Mouse (Mus musculus) megakaryocyte, embryonic 14.5 days (primary cell): Measurements from ENCODE around the gene Rnf8. TPM values are rescaled to one million over a fixed set of nuclear protein-coding genes. Genes with fewer than 3 reads are reported as not detected.
A peak's percentile ranks its signal among the peaks of the same experiment; 100 is the strongest.
"Not testable (repeated sequence)": the region's sequence is repeated elsewhere in the genome, so short reads cannot be mapped to it uniquely, and the experiment has no call there.

Source experiments
- H3K27me3 ChIP-seq: replicated peaks from 2 replicates; pipeline ENCODE3; 2012; ENCODE audit warnings: inconsistent platforms
- H3K36me3 ChIP-seq: replicated peaks from 2 replicates; pipeline ENCODE3; 2012; ENCODE audit warnings: low read length, inconsistent platforms, mixed read lengths
- H3K4me1 ChIP-seq: 2 replicates; pipeline ENCODE4 v1.6.1; 2012; ENCODE audit warnings: inconsistent platforms
- H3K4me3 ChIP-seq: replicated peaks from 2 replicates; pipeline ENCODE3; 2012; ENCODE audit warnings: moderate library complexity, mild to moderate bottlenecking, inconsistent platforms
- H3K9me3 ChIP-seq: 2 replicates; pipeline ENCODE4 v1.6.1; 2012; ENCODE audit warnings: inconsistent platforms
- FLI1 ChIP-seq: IDR thresholded peaks from 2 replicates; pipeline ENCODE4 v1.6.1; 2012; ENCODE audit warnings: low read length, inconsistent platforms, mixed read lengths
- GATA1 ChIP-seq: IDR thresholded peaks from 3 replicates; pipeline ENCODE4 v1.6.1; 2012; ENCODE audit warnings: mixed read lengths, low read length, inconsistent platforms, borderline replicate concordance
- polyA plus RNA-seq: library from polyadenylated mRNA; stranded (reverse); fragments of >175 nt; gene quantifications from 2 replicates; pipeline ENCODE4 v1.2.3, GENCODE M21; 2012; ENCODE audit warnings: low replicate concordance; ENCODE audit not compliant: insufficient read depth

Rnf8 gene
- polyA plus RNA-seq, 1 experiment: 8.0 TPM

DNA sequence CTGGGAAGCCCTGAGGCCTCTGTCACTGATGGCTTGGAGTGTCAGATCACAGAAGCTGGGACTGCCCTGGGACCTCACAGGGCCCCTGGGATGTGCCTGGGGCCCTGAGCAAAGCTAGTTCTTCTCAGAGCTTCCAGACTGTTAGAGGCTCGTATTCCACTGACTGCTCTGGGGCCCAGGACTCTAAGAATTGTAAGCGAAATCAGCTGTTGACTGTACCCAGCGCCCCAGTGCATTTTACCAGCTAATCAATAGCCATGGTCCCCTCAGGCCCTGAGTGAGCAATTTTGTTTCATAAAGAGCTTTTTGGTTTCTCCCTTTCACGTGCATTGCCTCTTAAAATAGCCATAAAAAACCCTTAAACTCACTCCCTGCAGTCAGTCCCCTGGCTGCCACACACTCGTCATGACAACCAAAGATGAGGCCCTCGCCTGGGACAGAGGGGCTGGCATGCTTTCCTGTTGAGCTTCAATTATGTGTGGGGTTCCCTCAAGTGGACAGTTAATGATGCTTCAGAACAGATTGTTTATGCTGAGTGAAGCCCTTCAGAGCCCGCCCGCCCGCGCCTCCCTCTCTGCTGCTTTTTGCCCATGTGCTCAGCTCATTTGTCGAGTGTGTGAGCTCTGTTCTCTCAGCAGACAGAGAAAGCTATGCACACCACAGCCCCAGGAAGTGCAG, 25.2 kb upstream of the Rnf8 start:
- TF ChIP-seq GATA1: no peak
- no peak for TF ChIP-seq FLI1
- no peaks in the 10 kb centered on the region for H3K9me3 ChIP-seq
- H3K27me3 ChIP-seq: peaks cover 2% of the 10 kb centered on the region
- peaks cover 20% of the 10 kb centered on the region for H3K4me1 ChIP-seq
- H3K4me3 ChIP-seq: no peak overlapping the region
- peaks cover 27% of the 10 kb centered on the region for H3K36me3 ChIP-seq

DNA sequence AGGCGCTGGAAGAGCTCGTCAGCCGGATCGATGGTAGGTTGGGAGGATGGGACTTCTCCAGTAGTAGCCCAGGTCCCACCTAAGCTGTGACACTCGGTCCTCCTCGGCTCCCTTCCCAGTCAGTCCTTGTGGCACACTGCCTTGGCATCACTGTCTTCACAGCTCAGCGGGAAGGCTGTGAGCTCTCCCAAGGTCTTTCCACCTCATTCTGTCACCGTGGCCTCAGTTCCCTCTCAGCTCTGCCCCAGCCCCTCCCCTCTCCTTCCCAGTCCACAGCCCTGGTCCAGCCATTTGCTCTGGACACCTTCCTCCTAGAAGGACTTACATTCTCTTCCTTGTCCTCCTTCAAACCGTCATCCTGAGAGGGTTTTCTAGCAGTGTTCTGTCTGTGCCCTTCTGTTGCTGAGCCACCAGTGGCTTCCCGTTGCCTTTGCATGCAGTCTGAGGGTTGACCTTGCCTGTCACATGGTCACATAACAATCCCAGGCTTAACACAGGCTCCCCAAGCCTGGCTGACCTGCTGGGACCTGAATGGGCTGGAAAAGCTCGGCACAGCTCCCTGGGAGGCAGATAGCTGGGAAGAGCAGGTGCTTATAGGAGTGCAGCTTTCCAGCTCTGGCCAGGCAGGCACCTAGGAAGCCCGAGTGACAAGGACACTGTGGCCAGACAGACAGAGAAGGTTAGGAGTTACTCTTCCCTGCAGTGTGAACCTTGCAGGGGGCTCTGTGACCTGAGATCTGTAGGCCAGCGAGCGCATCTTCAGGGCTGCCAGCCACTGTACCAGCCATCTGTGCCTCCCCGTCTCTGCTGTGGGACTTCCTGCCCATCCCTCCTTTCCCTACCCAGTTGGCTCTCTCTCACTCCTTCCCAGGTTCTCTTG, 18.5 kb upstream of the Rnf8 start:
- Histone ChIP-seq H3K4me3 (no peak overlapping the region), H3K4me1 (peaks cover 7% of the 10 kb centered on the region; the same call in 1 of the 2 replicates), H3K27me3 (no peaks in the 10 kb centered on the region), H3K9me3 (no peaks in the 10 kb centered on the region), H3K36me3 (peaks cover 66% of the 10 kb centered on the region)
- no peak for TF ChIP-seq FLI1
- no peak for TF ChIP-seq GATA1

DNA sequence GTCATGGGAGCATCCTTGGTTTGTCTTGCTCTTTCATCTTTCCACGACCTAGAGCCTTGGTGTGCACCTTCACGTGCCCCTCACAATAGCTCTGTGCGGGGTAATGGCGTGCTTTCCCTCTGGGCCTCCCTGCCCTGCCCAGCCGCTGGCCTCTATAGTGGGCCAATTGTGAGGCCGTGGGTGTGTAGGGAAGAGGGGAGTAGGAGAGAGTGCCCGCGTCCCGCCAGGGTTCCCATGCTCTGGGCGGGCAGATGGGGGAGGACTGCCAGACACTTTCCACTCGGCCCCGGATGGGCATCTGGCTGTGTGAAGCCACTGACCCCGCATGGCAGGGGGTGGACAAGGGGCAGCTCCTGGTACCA, 17.8 kb upstream of the Rnf8 start:
- Histone ChIP-seq H3K36me3 (peaks cover 64% of the 10 kb centered on the region), H3K9me3 (no peaks in the 10 kb centered on the region), H3K4me3 (no peak overlapping the region), H3K4me1 (peaks cover 11% of the 10 kb centered on the region), H3K27me3 (no peaks in the 10 kb centered on the region)
- TF ChIP-seq GATA1: no peak
- no peak for TF ChIP-seq FLI1

DNA sequence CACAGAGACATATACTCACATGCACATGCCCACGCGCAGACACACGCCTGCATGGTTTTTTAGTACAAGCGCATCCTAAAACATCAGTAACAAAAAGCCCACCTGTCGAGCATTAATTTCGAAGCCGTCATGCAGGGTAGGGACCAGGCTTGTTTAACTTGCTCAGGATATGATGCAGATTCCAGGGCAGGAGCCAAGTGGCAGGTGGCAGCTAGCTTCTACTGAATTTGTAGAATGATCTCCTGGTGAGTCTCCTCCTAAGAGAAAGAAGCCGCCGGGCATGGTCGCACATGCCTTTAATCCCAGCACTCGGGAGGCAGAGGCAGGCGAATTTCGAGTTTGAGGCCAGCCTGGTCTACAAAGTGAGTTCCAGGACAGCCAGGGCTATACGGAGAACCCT, 15.5 kb upstream of the Rnf8 start:
- Histone ChIP-seq H3K4me1 (peaks cover 15% of the 10 kb centered on the region), H3K9me3 (peaks cover 4% of the 10 kb centered on the region), H3K27me3 (no peaks in the 10 kb centered on the region), H3K4me3 (no peak overlapping the region), H3K36me3 (peaks cover 65% of the 10 kb centered on the region)
- TF ChIP-seq GATA1: no peak
- no peak for TF ChIP-seq FLI1

DNA sequence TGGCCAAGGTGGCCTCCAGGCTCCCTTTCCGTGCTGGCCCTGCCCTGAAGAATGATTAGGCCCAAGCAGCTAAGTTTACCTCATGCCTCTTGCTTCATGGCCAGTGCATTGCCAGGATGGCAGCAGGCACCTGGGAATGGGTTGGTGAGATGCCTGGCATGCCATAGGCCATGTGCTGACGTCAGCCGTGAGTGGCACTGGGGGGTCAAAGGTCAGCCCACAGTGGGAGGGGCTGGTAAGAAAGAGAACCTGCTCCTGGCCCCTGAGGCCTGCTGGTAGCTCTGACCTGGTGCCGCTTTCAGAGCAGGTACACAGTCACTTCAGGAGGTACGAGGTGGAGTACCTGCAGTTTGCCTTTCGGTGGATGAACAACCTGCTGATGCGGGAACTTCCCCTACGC, 15.1 kb upstream of the Rnf8 start:
- H3K27me3 ChIP-seq: no peaks in the 10 kb centered on the region
- H3K4me3 ChIP-seq: no peak overlapping the region
- H3K9me3 ChIP-seq: peaks cover 4% of the 10 kb centered on the region
- H3K36me3 ChIP-seq: peaks cover 62% of the 10 kb centered on the region
- peaks cover 15% of the 10 kb centered on the region for H3K4me1 ChIP-seq
- TF ChIP-seq FLI1: no peak
- TF ChIP-seq GATA1: no peak

DNA sequence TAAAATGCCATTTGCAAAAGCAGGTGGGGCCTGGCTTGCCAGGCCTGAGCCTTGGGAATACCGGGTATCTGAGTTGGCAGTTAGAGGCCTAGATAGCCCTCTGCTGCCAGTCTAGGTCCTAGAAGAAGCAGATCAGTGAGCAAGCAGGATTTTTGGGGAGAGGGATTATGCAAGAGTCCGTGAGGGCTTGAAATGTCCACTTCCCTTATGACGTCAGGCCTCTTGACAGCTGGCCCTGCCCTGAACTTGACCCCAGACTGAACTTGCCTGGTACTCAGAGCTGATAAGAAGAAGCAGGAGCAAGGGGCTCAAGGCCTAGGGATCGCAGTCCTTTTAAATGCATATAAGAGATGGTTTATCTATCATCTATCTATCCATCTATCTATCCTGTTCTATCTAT, 13.2 kb upstream of the Rnf8 start:
- H3K4me1 ChIP-seq: peaks cover 27% of the 10 kb centered on the region
- H3K36me3 ChIP-seq: peaks cover 58% of the 10 kb centered on the region
- H3K27me3 ChIP-seq: no peaks in the 10 kb centered on the region
- TF ChIP-seq FLI1 (no peak), GATA1 (no peak)
- H3K9me3 ChIP-seq: peaks cover 4% of the 10 kb centered on the region
- H3K4me3 ChIP-seq: no peak overlapping the region

DNA sequence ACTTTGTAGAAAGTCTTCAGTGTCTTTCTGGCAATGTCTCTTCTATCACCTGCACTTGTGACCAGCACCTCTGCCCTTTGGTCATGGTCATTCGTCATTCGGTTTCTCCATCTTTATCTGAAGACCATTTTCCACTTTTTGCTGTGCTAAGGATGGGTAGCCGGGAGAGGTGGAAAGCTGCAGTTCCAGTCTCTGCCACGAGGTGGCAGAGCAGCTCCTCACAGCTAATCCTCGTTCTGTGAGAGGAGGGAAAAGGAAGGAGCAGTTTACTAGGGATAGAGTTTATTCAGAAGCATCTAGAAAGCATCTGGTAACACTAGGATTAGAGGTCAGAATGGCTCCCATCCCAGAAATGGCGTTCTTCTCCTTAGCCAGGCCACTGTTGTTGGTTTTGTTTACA, 11.3 kb upstream of the Rnf8 start:
- Histone ChIP-seq H3K36me3 (peaks cover 49% of the 10 kb centered on the region), H3K27me3 (no peaks in the 10 kb centered on the region), H3K4me1 (peaks cover 45% of the 10 kb centered on the region), H3K4me3 (no peak overlapping the region), H3K9me3 (peaks cover 4% of the 10 kb centered on the region)
- TF ChIP-seq GATA1: no peak
- no peak for TF ChIP-seq FLI1

DNA sequence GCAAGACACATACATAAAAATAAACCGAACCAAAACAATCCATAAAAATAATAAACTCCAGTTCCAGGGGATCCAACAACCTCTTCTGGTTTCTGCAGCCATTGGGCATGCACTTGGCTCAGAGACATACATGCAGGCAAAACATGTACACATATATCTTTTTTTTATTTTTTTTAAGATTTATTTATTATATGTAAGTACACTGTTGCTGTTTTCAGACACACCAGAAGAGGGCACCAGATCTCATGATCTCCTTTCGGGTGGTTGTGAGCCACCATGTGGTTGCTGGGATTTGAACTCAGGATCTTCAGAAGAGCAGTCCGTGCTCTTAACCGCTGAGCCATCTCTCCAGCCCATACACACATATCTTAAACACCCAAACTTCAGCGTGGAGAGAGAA, 1.1 kb upstream of the Rnf8 start:
- H3K9me3 ChIP-seq, H3K27me3 ChIP-seq: not testable (repeated sequence)
- Histone ChIP-seq H3K4me1 (peaks cover 56% of the 10 kb centered on the region), H3K4me3 (peak overlapping the region; percentile 53), H3K36me3 (peaks cover 16% of the 10 kb centered on the region)

DNA sequence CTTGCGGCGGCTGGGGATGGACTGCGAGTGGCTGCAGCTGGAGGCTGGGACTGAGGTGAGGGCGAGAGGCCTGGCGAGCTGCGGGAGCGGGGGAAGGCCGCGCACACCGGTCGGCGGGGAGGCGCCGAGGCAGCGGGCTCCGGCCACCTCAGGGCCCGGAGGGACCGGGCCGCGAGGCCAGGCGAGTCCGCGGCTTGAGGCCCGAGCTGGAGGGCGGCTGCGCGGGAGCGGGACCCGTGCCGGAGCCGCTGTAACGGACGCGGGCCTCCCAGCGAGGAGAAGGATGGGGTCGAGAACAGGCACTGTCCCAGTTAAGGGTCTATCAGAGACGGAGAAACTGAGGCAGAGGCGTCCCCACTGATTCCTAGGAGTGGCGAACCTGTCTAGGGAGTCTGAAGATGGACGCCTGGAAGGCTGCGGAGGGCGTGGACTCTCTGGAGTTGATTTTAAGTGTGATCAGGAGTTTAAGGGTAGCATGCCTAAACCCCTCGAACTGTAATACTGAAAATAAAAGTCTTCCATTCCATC, 498 bp downstream of the Rnf8 start:
- no peaks in the 10 kb centered on the region for H3K9me3 ChIP-seq
- TF ChIP-seq GATA1 (no peak), FLI1 (no peak)
- no peaks in the 10 kb centered on the region for H3K27me3 ChIP-seq
- peaks cover 32% of the 10 kb centered on the region for H3K36me3 ChIP-seq
- H3K4me1 ChIP-seq: peaks cover 56% of the 10 kb centered on the region
- H3K4me3 ChIP-seq: peak overlapping the region; percentile 97

DNA sequence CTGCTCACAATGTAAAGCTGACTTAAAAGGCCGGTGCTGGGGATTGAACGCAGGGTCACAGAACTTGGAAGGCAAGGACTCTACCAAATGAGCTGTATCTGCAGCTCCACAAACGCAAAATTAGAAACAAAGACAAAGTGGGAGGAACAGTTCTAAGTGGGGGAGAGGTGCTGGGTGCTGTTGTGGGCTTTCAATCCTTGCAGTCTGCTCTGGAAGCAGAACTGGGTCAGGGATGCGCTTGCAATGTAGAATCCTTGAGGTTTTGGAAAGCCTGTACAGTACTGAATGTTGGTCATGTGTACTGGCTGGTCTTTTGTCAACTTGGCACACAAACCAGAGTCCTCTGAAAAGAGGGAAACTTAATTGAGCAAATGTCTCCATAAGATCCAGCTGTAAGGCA, 1.0 kb downstream of the Rnf8 start:
- Histone ChIP-seq H3K27me3 (no peaks in the 10 kb centered on the region), H3K4me3 (peak overlapping the region; percentile 97), H3K9me3 (no peaks in the 10 kb centered on the region), H3K36me3 (peaks cover 33% of the 10 kb centered on the region), H3K4me1 (peaks cover 56% of the 10 kb centered on the region)
- TF ChIP-seq FLI1 (no peak), GATA1 (no peak)
